Mouse (Mus musculus) frontal cortex, postnatal 36 days (tissue): ENCODE measurements around the gene F2rl3.

ENCODE experiments used
- DNase-seq, 2 experiments: peaks; one replicate each; pipeline ENCODE4 v3.0.0; 2022; ENCODE audit warnings: low spot score in 2 of 2

The F2rl3 gene

GRCm38 (mm10) chr8:72765696-72766095 is 4.0 kb downstream of the F2rl3 start:
- no peak for DNase-seq

DNA sequence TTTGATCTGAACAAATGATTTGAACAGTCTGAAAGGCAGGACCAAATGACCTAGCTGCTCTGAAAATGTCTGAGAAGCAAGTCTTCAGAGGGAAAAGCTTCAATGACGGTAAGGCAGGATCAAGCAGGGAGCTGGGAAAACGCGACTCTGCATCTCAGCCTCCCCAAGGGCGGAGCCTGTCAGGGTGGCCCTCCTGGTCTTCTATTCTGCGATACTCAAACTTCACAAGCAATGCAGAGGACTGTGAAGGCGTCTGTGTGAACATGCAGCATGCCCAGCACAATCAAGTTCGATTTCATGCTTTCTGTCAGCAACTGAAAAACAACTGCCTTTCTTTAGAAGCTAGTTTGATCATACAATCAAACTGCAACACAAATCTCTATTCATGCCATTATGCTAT is 5.1 kb downstream of the F2rl3 start:
- DNase-seq = no peak

- no peak for DNase-seq
Measured at GRCm38 (mm10) chr8:72777797-72778196, 16.1 kb downstream of the F2rl3 start.

DNA sequence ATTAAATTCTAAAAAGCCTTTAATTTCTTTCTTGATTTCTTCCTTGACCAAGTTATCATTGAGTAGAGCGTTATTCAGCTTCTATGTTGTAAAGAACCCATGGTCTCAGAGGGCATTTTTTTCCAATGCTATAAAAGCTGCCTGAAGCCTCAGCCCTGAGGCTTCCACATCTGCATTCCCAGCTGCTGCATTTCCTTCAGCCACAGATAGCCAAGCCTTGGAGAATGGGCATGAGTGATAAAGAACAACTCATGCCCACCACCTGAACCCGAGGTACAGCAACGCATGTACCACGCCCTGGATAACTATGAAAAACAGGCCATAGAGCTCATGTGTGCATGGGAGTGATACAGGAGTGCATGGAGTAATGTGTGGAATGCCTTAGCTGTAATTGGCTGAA is 19.0 kb downstream of the F2rl3 start:
- DNase-seq = no peak

DNA sequence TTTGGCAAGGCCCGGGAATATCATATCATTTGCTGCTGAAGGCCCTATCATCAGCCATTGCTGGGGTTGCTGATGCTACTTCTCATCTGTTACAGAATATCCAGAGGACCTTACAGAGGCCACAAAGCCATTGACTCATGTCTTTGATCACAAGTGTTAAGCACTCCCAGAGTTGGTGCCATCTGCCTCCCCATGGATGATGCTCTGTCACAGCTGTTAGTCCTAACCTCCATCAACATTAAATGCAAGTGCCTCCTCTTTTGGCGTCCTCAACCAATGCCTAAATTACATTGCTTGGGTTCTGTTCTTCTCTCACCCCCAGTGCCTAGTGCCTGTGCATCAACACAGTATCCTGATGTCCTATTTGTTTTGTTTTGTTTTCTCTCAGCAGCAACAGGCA is 39.9 kb downstream of the F2rl3 start:
- DNase-seq = no peak

DNA sequence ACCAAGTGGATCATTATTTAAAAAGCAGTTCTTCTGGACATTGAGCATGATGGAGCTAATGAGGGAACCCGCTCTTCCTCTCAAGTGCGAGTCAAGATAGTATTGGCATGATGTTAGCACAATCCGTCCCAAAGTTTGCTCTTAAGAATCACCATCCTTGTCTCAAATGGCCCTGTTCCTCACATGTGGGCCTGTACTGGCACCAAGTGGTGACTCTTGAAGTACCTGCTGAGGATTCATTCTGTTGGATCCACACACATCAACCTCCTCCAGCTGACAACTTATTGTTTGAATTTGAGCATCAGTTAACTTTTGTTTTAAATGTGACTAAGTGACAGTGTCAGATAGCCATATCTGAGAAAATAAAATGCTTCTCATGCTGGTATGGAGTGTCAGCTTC is 51.0 kb downstream of the F2rl3 start:
- no peak for DNase-seq
